8 mouse cellular contexts compared by ENCODE assay signal in genomic region chr1:164366156-164367128, GRCm38 (mm10). TPM values are rescaled to one million over a fixed set of nuclear protein-coding genes. Genes with fewer than 3 reads are reported as not detected.
DNase-seq lines count a peak whose midpoint lies in the region; ATAC-seq and TF ChIP-seq lines count a peak whose summit lies in the region.

No protein-coding gene starts in this region.

- no peak overlapping the region for H3K4me2 ChIP-seq in hindbrain, embryonic 16.5 days (ENCODE audit: low read length)

- ATAC-seq in Patski: peak; percentile 74
- ATAC-seq in hindbrain, embryonic 16.5 days: peak; percentile 75

- no peaks in the 10 kb centered on the region for H3K27me3 ChIP-seq in Patski
- H3K27me3 ChIP-seq in hindbrain, embryonic 16.5 days (replicated peaks; ENCODE audit: control insufficient read depth, insufficient read depth, low read length): no peaks in the 10 kb centered on the region

- H3K9ac ChIP-seq in hindbrain, embryonic 16.5 days (ENCODE audit: low read depth, low read length): no peak overlapping the region

- WGBS in hindbrain, embryonic 16.5 days: 74% methylated on average over 12 of the region's 12 CpGs

- H3K36me3 ChIP-seq in hindbrain, embryonic 16.5 days (ENCODE audit: control insufficient read depth, insufficient read depth, low read length): no peaks in the 10 kb centered on the region

- no peak overlapping the region for H3K27ac ChIP-seq in hindbrain, embryonic 16.5 days (ENCODE audit: low read depth, low read length)

- CTCF ChIA-PET in Patski (lab: Charles Lee): interaction anchor here (0.7 to 2.1 kb wide), 5 partner anchors 9 to 766 kb away, joined by 3 to 6 read pairs (median 4); no protein-coding TSS in a partner anchor

- peak; percentile 93 for TF ChIP-seq CTCF in Patski (IDR thresholded peaks at IDR 0.05)

- H3K4me1 ChIP-seq in hindbrain, embryonic 16.5 days (ENCODE audit: control insufficient read depth, insufficient read depth, low read depth, low read length): peaks cover 3% of the 10 kb centered on the region; the same call in 1 of the 2 replicates

- POLR2A ChIA-PET in Patski (lab: Charles Lee): no interaction called here

- H3K4me3 ChIP-seq in hindbrain, embryonic 16.5 days (ENCODE audit: low read length): no peak overlapping the region

- DNase-seq in Patski (ENCODE audit: low read depth, low spot score): peak; percentile 10
- peak; percentile 79 to 84 for DNase-seq in cerebellum, postnatal 14 days
- DNase-seq in frontal cortex, postnatal 36 days (ENCODE audit: low spot score in 2 of 2): peak; percentile 75 to 82
- peak; percentile 70 to 71 for DNase-seq in layer of hippocampus, postnatal 36 days
- peak; percentile 79 for DNase-seq in lung, postnatal 14 days
- peak; percentile 66 for DNase-seq in retina, postnatal 1 day
- DNase-seq in thymus, postnatal 36 days: peak; percentile 78 to 79

- H3K9me3 ChIP-seq in hindbrain, embryonic 16.5 days (ENCODE audit: control insufficient read depth, low read length): no peaks in the 10 kb centered on the region

- in situ Hi-C loops in Patski (cut with MboI; ENCODE audit: low pct_unique_long_range_greater_than_20kb): loop anchor here (5.0 kb wide), 1 partner anchor 536 kb away; no protein-coding TSS in a partner anchor

RNA-seq across cellular contexts. Expression of gene Blzf1, which starts 59.2 kb away (rescaled TPM):
- 20.9 TPM for polyA plus RNA-seq in Patski (2021)
- polyA plus RNA-seq in hindbrain, embryonic 16.5 days (2015; fragmentation: Nextera tagmentation; extraction: Ambion mirVana): 29.4 and 31.3 TPM in 2 replicates
- 10 to 100 TPM; 23.0 to 23.4 TPM for total RNA-seq in layer of hippocampus, postnatal 36 days (2021)

Comparison
In these comparisons a context has a peak if more than half of its experiments do, and no peak if none do; other contexts are left out.
1. DNase-seq: peak in every context shown above with its lines; median percentile 82 in cerebellum, postnatal 14 days; 79 in lung, postnatal 14 days; 78 in frontal cortex, postnatal 36 days; 78 in thymus, postnatal 36 days; 70 in layer of hippocampus, postnatal 36 days; 66 in retina, postnatal 1 day; 10 in Patski.